10 mouse cellular contexts compared by ENCODE assay signal in the genomic region with DNA sequence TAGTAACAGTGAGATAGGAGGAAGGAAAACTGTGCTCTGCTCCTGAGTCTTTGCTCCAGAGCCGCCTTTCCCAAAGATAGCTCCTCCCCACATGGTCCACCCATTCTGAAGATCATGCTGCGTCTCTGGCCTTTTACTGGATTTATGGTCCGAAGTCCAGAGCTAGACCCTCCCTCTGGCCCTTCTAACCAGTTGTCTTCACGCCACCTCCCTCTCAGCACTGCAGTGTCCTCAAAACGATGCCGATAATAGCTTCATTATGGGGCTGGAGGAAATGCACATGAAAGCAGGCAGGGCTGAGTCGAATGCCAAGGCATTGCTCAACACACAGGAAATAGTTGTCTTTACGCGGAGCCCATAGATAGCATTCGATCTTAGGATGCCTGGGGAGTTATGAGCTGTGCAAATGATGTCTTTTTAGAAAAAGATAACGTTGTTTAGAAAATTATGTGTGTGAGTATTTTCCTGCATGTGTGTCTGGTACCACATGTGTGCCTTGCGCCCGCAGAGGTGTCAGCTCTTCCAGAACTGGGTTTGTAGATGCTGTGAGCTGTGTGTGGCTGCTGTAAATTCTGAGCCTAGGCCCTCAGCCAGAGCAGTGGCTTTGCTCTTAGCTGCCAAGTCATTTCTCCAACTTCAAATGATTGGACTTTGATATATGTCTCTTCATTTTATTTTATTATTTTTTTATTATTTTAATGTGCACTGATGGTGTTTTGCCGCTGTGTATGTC. TPM values are rescaled to one million over a fixed set of nuclear protein-coding genes. Genes with fewer than 3 reads are reported as not detected.
DNase-seq lines count a peak whose midpoint lies in the region; ATAC-seq and TF ChIP-seq lines count a peak whose summit lies in the region.
"Had no signal": no experiment of that assay in that cellular context is flagged by ENCODE, and none has a peak within 500 bp of the region (broad histone marks: within the 10 kb centered on the region; RNA-seq: fewer than 3 reads in every experiment).

No protein-coding gene starts in this region.

- H3K27me3 ChIP-seq in embryonic facial prominence, embryonic 14.5 days (replicated peaks; ENCODE audit: control insufficient read depth, insufficient read depth, low read length) = no peaks in the 10 kb centered on the region
- H3K27me3 ChIP-seq in intestine, embryonic 15.5 days (replicated peaks) = no peaks in the 10 kb centered on the region
- H3K27me3 ChIP-seq in hindbrain, embryonic 10.5 days (ENCODE audit: insufficient read depth, poor library complexity, severe bottlenecking) = no peaks in the 10 kb centered on the region
- no peaks in the 10 kb centered on the region for H3K27me3 ChIP-seq in hindbrain, postnatal 0 days (ENCODE audit: insufficient read depth, low read length)

- H3K9me3 ChIP-seq in embryonic facial prominence, embryonic 14.5 days (ENCODE audit: control insufficient read depth, low read length) = no peaks in the 10 kb centered on the region
- no peaks in the 10 kb centered on the region for H3K9me3 ChIP-seq in intestine, embryonic 15.5 days
- H3K9me3 ChIP-seq in hindbrain, embryonic 10.5 days = no peaks in the 10 kb centered on the region
- no peaks in the 10 kb centered on the region for H3K9me3 ChIP-seq in hindbrain, postnatal 0 days (ENCODE audit: low read length)
- H3K9me3 ChIP-seq: megakaryocyte, embryonic 14.5 days had no signal

- WGBS in embryonic facial prominence, embryonic 14.5 days = 57% methylated on average over 14 of the region's 14 CpGs
- 66% methylated on average over 14 of the region's 14 CpGs for WGBS in intestine, embryonic 15.5 days
- 85% methylated on average over 14 of the region's 14 CpGs for WGBS in hindbrain, embryonic 10.5 days
- WGBS in hindbrain, postnatal 0 days = 76% methylated on average over 14 of the region's 14 CpGs

- no peak for TF ChIP-seq CTCF in hindbrain, postnatal 0 days (IDR thresholded peaks at IDR 0.05; ENCODE audit: low read depth)

- DNase-seq in embryo, embryonic 10 days (ENCODE audit: low spot score) = peak; percentile 26
- no peak for DNase-seq in embryo, embryonic 11 days
- peak; percentile 61 for DNase-seq in embryonic facial prominence, embryonic 14.5 days (ENCODE audit: low spot score)
- DNase-seq in lung, postnatal 14 days = peak; percentile 39
- DNase-seq in cerebellum, adult 8-10 months = no peak
- DNase-seq in hindbrain, embryonic 10.5 days (ENCODE audit: low spot score) = no peak
- DNase-seq in hindbrain, postnatal 0 days (ENCODE audit: low spot score) = no peak

- no peak for ATAC-seq in embryonic facial prominence, embryonic 14.5 days (ENCODE audit: low read depth)
- peak; percentile 73 for ATAC-seq in intestine, embryonic 15.5 days
- ATAC-seq in hindbrain, postnatal 0 days = no peak

- H3K4me1 ChIP-seq in embryonic facial prominence, embryonic 14.5 days (ENCODE audit: control insufficient read depth, insufficient read depth, low read length) = peaks cover 8% of the 10 kb centered on the region; the same call in 1 of the 2 replicates
- H3K4me1 ChIP-seq in intestine, embryonic 15.5 days (replicated peaks) = no peaks in the 10 kb centered on the region
- 0 out of 2 replicates have a peak, but pooled peaks cover under 1% of the 10 kb centered on the region for H3K4me1 ChIP-seq in hindbrain, embryonic 10.5 days (replicated peaks)
- no peaks in the 10 kb centered on the region for H3K4me1 ChIP-seq in hindbrain, postnatal 0 days (ENCODE audit: insufficient read depth, low read length)

- H3K36me3 ChIP-seq in embryonic facial prominence, embryonic 14.5 days (ENCODE audit: control insufficient read depth, insufficient read depth, low read length) = no peaks in the 10 kb centered on the region
- no peaks in the 10 kb centered on the region for H3K36me3 ChIP-seq in intestine, embryonic 15.5 days
- no peaks in the 10 kb centered on the region for H3K36me3 ChIP-seq in hindbrain, embryonic 10.5 days
- no peaks in the 10 kb centered on the region for H3K36me3 ChIP-seq in hindbrain, postnatal 0 days (ENCODE audit: insufficient read depth, low read length)

- no peak overlapping the region for H3K4me3 ChIP-seq in embryonic facial prominence, embryonic 14.5 days (ENCODE audit: low read depth, low read length)
- no peak overlapping the region for H3K4me3 ChIP-seq in intestine, embryonic 15.5 days (replicated peaks)
- no peak overlapping the region for H3K4me3 ChIP-seq in hindbrain, embryonic 10.5 days
- no peak overlapping the region for H3K4me3 ChIP-seq in hindbrain, postnatal 0 days (ENCODE audit: low read length)
- H3K4me3 ChIP-seq: erythroblast, embryonic 14.5 days; megakaryocyte, embryonic 14.5 days had no signal

- no peak overlapping the region for H3K9ac ChIP-seq in embryonic facial prominence, embryonic 14.5 days (ENCODE audit: low read depth, low read length)
- no peak overlapping the region for H3K9ac ChIP-seq in intestine, embryonic 15.5 days
- H3K9ac ChIP-seq in hindbrain, postnatal 0 days (replicated peaks; ENCODE audit: low read length) = no peak overlapping the region

- 0 out of 2 replicates have a peak overlapping the region, but pooled peaks have one; percentile 7 for H3K4me2 ChIP-seq in embryonic facial prominence, embryonic 14.5 days (ENCODE audit: low read depth, low read length)
- H3K4me2 ChIP-seq in intestine, embryonic 15.5 days (replicated peaks) = no peak overlapping the region
- H3K4me2 ChIP-seq in hindbrain, postnatal 0 days (ENCODE audit: low read depth, low read length) = no peak overlapping the region

- no peak overlapping the region; the same call in 1 of the 2 replicates for H3K27ac ChIP-seq in embryonic facial prominence, embryonic 14.5 days (replicated peaks; ENCODE audit: low read depth, low read length)
- no peak overlapping the region for H3K27ac ChIP-seq in intestine, embryonic 15.5 days
- H3K27ac ChIP-seq in hindbrain, embryonic 10.5 days = no peak overlapping the region
- H3K27ac ChIP-seq in hindbrain, postnatal 0 days = no peak overlapping the region

RNA-seq across cellular contexts. Expression of gene Fam169b, which starts 46.6 kb away (rescaled TPM):
- polyA plus RNA-seq in embryonic facial prominence, embryonic 14.5 days (2014; fragmentation: Nextera tagmentation; extraction: Ambion mirVana) = 2.1 and 2.4 TPM in 2 replicates
- polyA plus RNA-seq in intestine, embryonic 15.5 days (2015; fragmentation: Nextera tagmentation; extraction: Ambion mirVana) = 0.21 and 0.25 TPM in 2 replicates
- 0.80 and 1.2 TPM in 2 replicates for polyA plus RNA-seq in hindbrain, embryonic 10.5 days (2016; fragmentation: Nextera tagmentation; extraction: Ambion mirVana)
- 0.21 TPM in 1 of 2 replicates, not detected in the other for total RNA-seq in hindbrain, postnatal 0 days (2014; rRNA removed)
- polyA plus RNA-seq in hindbrain, postnatal 0 days (2015; fragmentation: Nextera tagmentation; extraction: Ambion mirVana) = 0.15 TPM in 1 of 2 replicates, not detected in the other
- polyA plus RNA-seq: erythroblast, embryonic 14.5 days had no signal

RNA-seq across cellular contexts. Expression of gene Pgpep1l, which starts 56.2 kb away (rescaled TPM):
- 0.54 TPM in 1 of 2 replicates, not detected in the other for polyA plus RNA-seq in embryonic facial prominence, embryonic 14.5 days (2014; fragmentation: Nextera tagmentation; extraction: Ambion mirVana)
- polyA plus RNA-seq in intestine, embryonic 15.5 days (2015; fragmentation: Nextera tagmentation; extraction: Ambion mirVana) = not detected in 2 replicates
- not detected in 2 replicates for polyA plus RNA-seq in hindbrain, embryonic 10.5 days (2016; fragmentation: Nextera tagmentation; extraction: Ambion mirVana)
- 0.68 TPM in 1 of 2 replicates, not detected in the other for total RNA-seq in hindbrain, postnatal 0 days (2014; rRNA removed)
- 0.24 TPM in 1 of 2 replicates, not detected in the other for polyA plus RNA-seq in hindbrain, postnatal 0 days (2015; fragmentation: Nextera tagmentation; extraction: Ambion mirVana)
- polyA plus RNA-seq: erythroblast, embryonic 14.5 days had no signal

Comparison
In these comparisons a context has a peak if more than half of its experiments do, and no peak if none do; other contexts are left out.
1. DNase-seq: peak in embryo, embryonic 10 days (single experiment), embryonic facial prominence, embryonic 14.5 days (single experiment) and lung, postnatal 14 days (single experiment); none in embryo, embryonic 11 days (single experiment), cerebellum, adult 8-10 months (single experiment), hindbrain, embryonic 10.5 days (single experiment) and hindbrain, postnatal 0 days (single experiment).